Mouse (Mus musculus) hindbrain, embryonic 12.5 days (tissue): ENCODE measurements around the gene Taar6. TPM values are rescaled to one million over a fixed set of nuclear protein-coding genes. Genes with fewer than 3 reads are reported as not detected.

Source experiments
- ATAC-seq: fragments of 200-750 bp; cut with Nextera tagmentation; 2 replicates; pipeline ENCODE4 v1.8.0; 2017; ENCODE audit warnings: moderate TSS enrichment; ENCODE audit not compliant: low FRiP score
- H3K27ac ChIP-seq: fragments of 300-500 bp; sonication (generic); 2 replicates; pipeline ENCODE4 v1.5.1; 2016; ENCODE audit warnings: mild to moderate bottlenecking
- H3K27me3 ChIP-seq: fragments of 300-500 bp; sonication (generic); 2 replicates; pipeline ENCODE4 v1.6.1; 2016; ENCODE audit warnings: mild to moderate bottlenecking
- H3K36me3 ChIP-seq: fragments of 300-500 bp; sonication (generic); 2 replicates; pipeline ENCODE4 v1.6.1; 2016; ENCODE audit warnings: mild to moderate bottlenecking
- H3K4me1 ChIP-seq: fragments of 300-500 bp; sonication (generic); 2 replicates; pipeline ENCODE4 v1.6.1; 2016
- H3K4me2 ChIP-seq: fragments of 300-500 bp; sonication (generic); replicated peaks from 2 replicates; pipeline ENCODE4 v1.6.1; 2016; ENCODE audit warnings: mild to moderate bottlenecking
- H3K4me3 ChIP-seq: fragments of 300-500 bp; sonication (generic); 2 replicates; pipeline ENCODE4 v1.5.1; 2016; ENCODE audit warnings: mild to moderate bottlenecking
- H3K9ac ChIP-seq: fragments of 300-500 bp; sonication (generic); 2 replicates; pipeline ENCODE4 v1.6.1; 2016; ENCODE audit warnings: mild to moderate bottlenecking, moderate library complexity
- H3K9me3 ChIP-seq: fragments of 300-500 bp; sonication (generic); replicated peaks from 2 replicates; pipeline ENCODE4 v1.6.1; 2016; ENCODE audit warnings: mild to moderate bottlenecking
- WGBS: fragments of 180-500 bp; shearing (Covaris S2); methylation state at CpG from one replicate; pipeline ENCODE4 v1.1.7; 2016; 5-methylcytosine and 5-hydroxymethylcytosine counted together
- polyA plus RNA-seq: library from polyadenylated mRNA; unstranded; fragments of >200 nt; fragmentation: Nextera tagmentation; extraction: Ambion mirVana; gene quantifications from 2 replicates; pipeline ENCODE4 v1.2.1, GENCODE M21; 2016

The Taar6 gene
- polyA plus RNA-seq, result 0.41 TPM in 1 of 2 replicates, not detected in the other

DNA sequence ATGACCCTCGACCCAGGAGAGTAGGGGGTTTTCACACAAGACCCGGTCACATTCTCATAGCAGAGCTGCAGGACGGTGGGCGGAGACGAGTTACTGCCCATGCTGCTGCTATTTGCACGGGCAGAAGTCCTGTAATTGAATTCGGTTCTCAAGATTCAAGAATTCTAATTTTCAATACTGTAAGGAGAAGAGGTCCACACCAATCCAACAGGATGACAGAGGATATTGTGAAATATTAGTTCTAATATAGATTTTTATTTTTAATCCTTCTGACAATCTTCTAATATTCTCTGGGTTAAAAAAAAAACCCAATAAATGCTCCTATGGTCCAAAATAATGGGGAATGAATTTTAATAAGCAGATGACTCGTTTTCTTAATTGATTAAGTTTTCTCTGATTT is at the start of gene Taar6:
Gene Taar6, minus strand, starts transcription at position 101 of the 400 bp plus-strand sequence.
- H3K4me1 ChIP-seq, result no peaks in the 10 kb centered on the region
- H3K27me3 ChIP-seq, result no peaks in the 10 kb centered on the region
- ATAC-seq, result no peak
- H3K36me3 ChIP-seq, result no peaks in the 10 kb centered on the region
- no peak within 1 kb of the TSS for H3K27ac ChIP-seq
- no peaks in the 10 kb centered on the region for H3K9me3 ChIP-seq
- 65% methylated on average over 8 of the region's 8 CpGs for WGBS
- H3K4me2 ChIP-seq, result no peak within 1 kb of the TSS
- no peak within 1 kb of the TSS for H3K4me3 ChIP-seq
- no peak within 1 kb of the TSS for H3K9ac ChIP-seq

DNA sequence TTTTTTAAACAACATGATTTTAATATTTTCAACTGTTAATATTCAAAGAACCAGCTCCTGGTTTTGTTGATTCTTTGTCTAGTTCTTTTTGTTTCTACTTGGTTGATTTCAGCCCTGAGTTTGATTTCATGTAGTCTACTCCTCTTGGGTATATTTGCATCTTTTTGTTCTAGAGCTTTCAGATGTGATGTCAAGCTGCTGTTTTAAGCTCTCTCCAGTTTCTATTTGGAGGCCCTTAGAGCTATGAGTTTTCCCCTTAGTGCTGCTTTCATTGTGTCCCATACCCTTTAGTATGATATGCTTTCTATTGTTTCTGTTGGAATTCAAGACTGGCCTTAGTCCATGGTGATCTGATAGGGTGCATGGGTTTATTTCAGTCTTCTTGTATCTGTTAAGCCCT is 45.9 kb upstream of the Taar6 start:
- H3K4me2 ChIP-seq, result no peak overlapping the region
- H3K4me1 ChIP-seq, result no peaks in the 10 kb centered on the region
- no peak overlapping the region for H3K4me3 ChIP-seq
- H3K36me3 ChIP-seq, result no peaks in the 10 kb centered on the region
- H3K9ac ChIP-seq, result no peak overlapping the region
- H3K27me3 ChIP-seq, result no peaks in the 10 kb centered on the region
- H3K9me3 ChIP-seq, result no peaks in the 10 kb centered on the region
- no peak overlapping the region for H3K27ac ChIP-seq
- no peak for ATAC-seq

DNA sequence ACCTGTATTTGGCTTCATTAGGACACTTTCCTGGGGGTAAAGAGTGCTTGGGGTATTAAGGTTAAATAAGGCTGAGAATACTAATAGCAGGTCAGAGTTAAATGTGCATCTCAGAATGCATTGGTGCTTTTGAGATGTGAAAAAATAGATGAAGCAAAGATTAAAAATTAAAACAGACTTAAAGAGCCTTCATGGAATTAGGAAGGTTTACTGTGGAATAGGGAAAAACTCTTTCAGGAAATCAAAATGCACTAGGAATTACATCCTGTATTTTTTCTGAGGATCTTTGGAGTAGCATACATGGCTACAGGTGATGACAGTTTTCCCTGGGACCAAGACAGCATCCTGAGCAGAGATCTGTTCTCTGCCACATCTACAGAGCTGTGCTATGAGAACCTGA is 41.5 kb upstream of the Taar6 start, which contains the start of gene Taar7d:
Gene Taar7d, plus strand, starts transcription at position 301 of the 400 bp plus-strand sequence.
- Histone ChIP-seq H3K4me1 (no peaks in the 10 kb centered on the region), H3K4me2 (no peak within 1 kb of the TSS), H3K4me3 (no peak within 1 kb of the TSS), H3K27me3 (no peaks in the 10 kb centered on the region), H3K27ac (no peak within 1 kb of the TSS), H3K36me3 (no peaks in the 10 kb centered on the region), H3K9ac (no peak within 1 kb of the TSS), H3K9me3 (no peaks in the 10 kb centered on the region)
- ATAC-seq, result no peak

DNA sequence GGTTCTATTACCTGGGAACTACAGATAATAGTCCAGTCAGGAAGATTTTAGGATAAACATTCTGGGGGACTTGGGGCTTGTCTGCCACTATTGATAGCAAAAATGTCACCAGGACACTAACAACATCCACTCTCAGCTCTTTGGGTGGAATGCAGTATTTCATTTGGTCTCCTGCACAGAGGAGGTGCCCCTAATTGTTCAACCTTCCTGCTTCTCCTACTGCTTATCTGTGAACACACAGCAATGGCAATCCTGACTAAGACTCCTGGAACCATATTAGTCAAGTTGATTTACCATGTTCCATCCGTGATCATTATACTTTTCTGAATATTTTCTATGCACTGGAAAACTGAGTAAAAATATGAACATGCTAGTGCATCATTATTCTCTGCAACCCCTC is 22.7 kb upstream of the Taar6 start:
- no peak for ATAC-seq
- Histone ChIP-seq H3K27me3 (no peaks in the 10 kb centered on the region), H3K4me2 (no peak overlapping the region), H3K4me1 (no peaks in the 10 kb centered on the region), H3K27ac (no peak overlapping the region), H3K36me3 (no peaks in the 10 kb centered on the region), H3K9me3 (no peaks in the 10 kb centered on the region), H3K4me3 (no peak overlapping the region), H3K9ac (no peak overlapping the region)
- 76% methylated on average over 1 of the region's 1 CpGs for WGBS

DNA sequence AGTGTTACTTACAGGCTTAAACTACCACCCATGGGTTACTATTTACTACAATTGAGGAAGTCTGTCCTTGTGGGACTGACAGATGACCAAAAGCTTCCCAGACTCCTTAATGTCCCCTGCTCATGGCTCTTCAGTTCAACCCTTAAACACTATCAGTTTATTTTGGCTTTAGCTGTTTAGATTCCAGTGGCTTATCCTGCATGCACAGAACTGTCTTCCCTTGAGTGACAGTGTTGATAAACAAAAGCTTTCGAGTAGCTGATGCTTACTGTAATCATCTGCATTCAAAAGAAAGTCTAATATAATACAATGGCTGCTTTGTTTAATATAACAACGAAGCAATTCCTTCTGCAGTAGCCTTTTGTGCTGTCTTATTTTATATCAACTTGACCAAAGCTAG is 21.6 kb upstream of the Taar6 start:
- ATAC-seq, result no peak
- Histone ChIP-seq H3K9me3 (no peaks in the 10 kb centered on the region), H3K27me3 (no peaks in the 10 kb centered on the region), H3K9ac (no peak overlapping the region), H3K4me3 (no peak overlapping the region), H3K4me1 (no peaks in the 10 kb centered on the region), H3K27ac (no peak overlapping the region), H3K36me3 (no peaks in the 10 kb centered on the region), H3K4me2 (no peak overlapping the region)
- WGBS, result 59% methylated on average over 2 of the region's 2 CpGs

DNA sequence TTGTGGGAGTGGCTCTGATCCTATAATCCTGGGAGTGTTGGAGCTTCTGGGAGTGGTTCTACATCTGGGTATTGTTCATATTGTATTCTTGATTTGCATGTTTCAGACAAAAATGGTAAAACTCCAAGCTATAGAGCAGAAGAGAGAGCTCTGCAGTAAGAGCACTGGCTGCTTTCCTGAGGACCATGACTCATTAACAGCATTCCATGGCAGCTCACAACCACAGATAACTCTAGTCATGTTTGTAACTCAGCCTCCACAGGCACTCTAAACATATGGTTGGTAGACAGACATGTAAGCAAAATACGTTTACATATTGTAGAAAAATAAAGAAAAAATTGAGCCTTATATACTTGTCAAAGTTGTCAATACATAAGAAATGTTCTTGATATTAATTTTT is 21.0 kb upstream of the Taar6 start:
- no peaks in the 10 kb centered on the region for H3K27me3 ChIP-seq
- no peak for ATAC-seq

DNA sequence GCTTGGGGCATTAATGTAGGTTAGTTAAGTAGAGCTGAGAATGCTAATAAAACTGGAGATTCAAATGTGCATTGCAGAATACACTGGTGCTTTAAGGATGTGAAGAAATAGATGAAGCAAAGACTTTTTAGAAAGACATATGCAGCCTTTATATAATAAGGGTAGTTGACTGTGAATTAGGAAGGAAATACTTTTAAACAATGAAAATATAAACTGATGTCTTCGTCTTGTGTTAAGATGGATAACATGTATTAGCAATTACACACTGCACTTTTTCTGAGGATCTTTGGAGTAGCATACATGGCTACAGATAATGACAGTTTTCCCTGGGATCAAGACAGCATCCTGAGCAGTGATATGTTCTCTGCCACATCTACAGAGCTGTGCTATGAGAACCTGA is 14.2 kb upstream of the Taar6 start, which contains the start of gene Taar7b:
Gene Taar7b, plus strand, starts transcription at position 301 of the 400 bp plus-strand sequence.
- Histone ChIP-seq H3K4me2 (no peak within 1 kb of the TSS), H3K9me3 (no peaks in the 10 kb centered on the region), H3K36me3 (no peaks in the 10 kb centered on the region), H3K27ac (no peak within 1 kb of the TSS), H3K4me1 (no peaks in the 10 kb centered on the region), H3K27me3 (no peaks in the 10 kb centered on the region), H3K4me3 (no peak within 1 kb of the TSS), H3K9ac (no peak within 1 kb of the TSS)
- ATAC-seq, result no peak
- WGBS, result 94% methylated on average over 1 of the region's 1 CpGs

More for the DNA sequence above, 21.0 kb upstream of the Taar6 start:
- no peak overlapping the region for H3K4me3 ChIP-seq
- H3K9ac ChIP-seq, result no peak overlapping the region
- H3K4me2 ChIP-seq, result no peak overlapping the region
- WGBS, result 78% methylated on average over 1 of the region's 1 CpGs
- H3K36me3 ChIP-seq, result no peaks in the 10 kb centered on the region
- no peaks in the 10 kb centered on the region for H3K4me1 ChIP-seq
- no peak overlapping the region for H3K27ac ChIP-seq
- no peaks in the 10 kb centered on the region for H3K9me3 ChIP-seq

DNA sequence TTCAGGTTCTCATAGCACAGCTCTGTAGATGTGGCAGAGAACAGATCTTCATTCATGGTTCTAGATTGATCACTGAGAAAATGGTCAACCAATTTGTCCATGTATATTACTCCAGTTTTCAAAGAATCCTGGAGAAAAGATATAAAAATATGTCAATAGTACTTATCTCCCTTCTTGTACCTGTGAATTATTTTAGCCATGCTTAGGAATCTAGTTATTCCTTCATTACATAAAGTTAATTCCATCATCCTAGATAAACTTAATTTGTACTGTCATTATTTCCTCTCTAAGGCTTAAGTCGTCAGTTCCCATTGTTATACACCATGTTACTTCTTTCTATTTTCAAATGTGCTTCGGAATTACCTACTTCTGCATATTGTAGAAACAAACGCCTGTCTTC is 7.9 kb upstream of the Taar6 start, which contains the start of gene Taar7a:
Gene Taar7a, minus strand, starts transcription at position 101 of the 400 bp plus-strand sequence.
- Histone ChIP-seq H3K9me3 (no peaks in the 10 kb centered on the region), H3K9ac (no peak within 1 kb of the TSS), H3K27me3 (no peaks in the 10 kb centered on the region), H3K4me1 (no peaks in the 10 kb centered on the region), H3K36me3 (no peaks in the 10 kb centered on the region), H3K27ac (no peak within 1 kb of the TSS), H3K4me3 (no peak within 1 kb of the TSS), H3K4me2 (no peak within 1 kb of the TSS)
- ATAC-seq, result no peak
- 89% methylated on average over 3 of the region's 3 CpGs for WGBS

DNA sequence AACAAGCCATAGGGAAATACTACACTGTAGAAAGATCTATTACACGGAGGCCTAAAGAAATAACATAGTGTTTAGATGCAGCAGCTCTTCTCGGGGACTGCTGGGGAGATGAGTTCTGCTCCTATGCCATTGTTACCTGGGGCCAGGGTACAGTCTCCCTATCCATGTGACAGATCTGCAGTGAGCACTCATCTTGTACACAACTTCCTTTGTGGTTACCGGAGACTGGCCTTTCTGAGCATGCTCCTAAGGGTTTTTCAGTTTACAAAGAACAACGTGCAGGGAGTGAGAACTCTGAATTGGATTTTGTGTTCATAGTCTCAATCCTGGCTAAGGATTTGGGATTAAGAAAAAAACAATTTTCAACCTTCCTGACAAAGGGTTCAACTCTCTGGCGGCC is 973 bp upstream of the Taar6 start:
- Histone ChIP-seq H3K4me3 (no peak overlapping the region), H3K27ac (no peak overlapping the region), H3K9me3 (no peaks in the 10 kb centered on the region), H3K9ac (no peak overlapping the region), H3K4me2 (no peak overlapping the region), H3K27me3 (no peaks in the 10 kb centered on the region), H3K4me1 (no peaks in the 10 kb centered on the region), H3K36me3 (no peaks in the 10 kb centered on the region)
- no peak for ATAC-seq
- WGBS, result 88% methylated on average over 5 of the region's 5 CpGs

DNA sequence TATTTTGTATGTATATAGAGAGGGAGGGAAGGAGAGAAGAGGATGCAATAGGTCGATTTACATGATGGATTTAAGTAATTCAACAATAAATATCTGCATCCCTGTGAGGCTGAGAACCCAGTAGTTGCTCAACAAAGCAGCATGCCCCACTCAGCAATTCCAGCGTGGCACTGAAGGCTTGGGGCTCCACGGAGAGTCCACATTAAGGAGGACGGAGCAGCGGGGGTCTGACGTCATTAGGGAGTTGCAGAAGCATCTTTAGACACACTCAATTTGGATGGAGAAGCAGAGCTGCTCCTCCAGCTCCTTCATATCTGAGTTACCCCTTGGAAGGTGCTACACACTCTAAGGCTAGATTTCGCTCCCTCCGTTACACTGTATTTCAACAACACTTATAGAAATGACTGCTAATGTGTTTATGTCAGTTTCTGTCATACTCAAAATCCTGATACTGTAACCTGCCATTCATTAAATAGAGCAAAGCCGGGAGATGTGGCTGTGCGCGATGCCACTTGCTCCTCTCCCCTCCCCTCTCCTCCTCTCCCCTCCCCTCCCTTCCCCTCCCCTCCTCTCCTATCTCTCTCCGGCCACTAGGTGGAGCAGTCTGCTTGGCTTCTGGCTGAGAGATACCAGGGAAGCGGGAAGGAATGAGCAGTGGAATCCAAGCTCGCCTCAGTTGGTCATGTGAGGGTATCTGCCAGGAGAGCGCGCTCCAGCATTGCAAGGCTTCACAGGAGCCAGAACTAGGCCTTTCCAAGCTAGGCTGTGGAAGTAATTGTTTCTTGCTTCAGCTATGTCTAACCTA is 6.3 kb downstream of the Taar6 start:
- Histone ChIP-seq H3K9ac (no peak overlapping the region), H3K27ac (no peak overlapping the region), H3K36me3 (no peaks in the 10 kb centered on the region), H3K4me3 (no peak overlapping the region), H3K4me1 (no peaks in the 10 kb centered on the region), H3K27me3 (0 out of 2 replicates have a peak, but pooled peaks cover 3% of the 10 kb centered on the region), H3K4me2 (no peak overlapping the region), H3K9me3 (no peaks in the 10 kb centered on the region)
- WGBS, result 41% methylated on average over 16 of the region's 16 CpGs
- ATAC-seq, result peak; percentile 75

DNA sequence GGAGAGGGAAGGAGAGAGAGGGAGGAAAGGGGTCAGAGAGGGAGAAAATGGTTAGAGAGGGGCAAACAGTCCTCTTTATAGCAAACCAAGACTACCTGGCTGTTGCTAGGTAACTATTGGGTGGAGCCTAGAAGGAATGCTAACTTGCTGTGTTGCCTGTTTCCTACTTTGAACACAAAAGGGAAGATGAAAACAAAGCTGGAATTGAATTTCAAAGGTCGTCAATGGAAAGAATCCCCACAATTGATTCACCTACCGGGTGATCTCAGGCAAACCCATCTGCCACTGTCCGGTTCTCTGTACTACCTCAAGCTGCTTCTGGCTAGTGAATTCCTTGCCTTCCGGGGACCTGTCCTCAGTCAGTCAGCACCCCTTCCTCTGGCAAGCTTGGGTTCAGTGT is 7.5 kb downstream of the Taar6 start:
- Histone ChIP-seq H3K4me3 (no peak overlapping the region), H3K9ac (no peak overlapping the region), H3K36me3 (no peaks in the 10 kb centered on the region), H3K27ac (no peak overlapping the region), H3K27me3 (0 out of 2 replicates have a peak, but pooled peaks cover 3% of the 10 kb centered on the region), H3K9me3 (no peaks in the 10 kb centered on the region), H3K4me1 (no peaks in the 10 kb centered on the region), H3K4me2 (no peak overlapping the region)
- ATAC-seq, result no peak
- 38% methylated on average over 4 of the region's 4 CpGs for WGBS

DNA sequence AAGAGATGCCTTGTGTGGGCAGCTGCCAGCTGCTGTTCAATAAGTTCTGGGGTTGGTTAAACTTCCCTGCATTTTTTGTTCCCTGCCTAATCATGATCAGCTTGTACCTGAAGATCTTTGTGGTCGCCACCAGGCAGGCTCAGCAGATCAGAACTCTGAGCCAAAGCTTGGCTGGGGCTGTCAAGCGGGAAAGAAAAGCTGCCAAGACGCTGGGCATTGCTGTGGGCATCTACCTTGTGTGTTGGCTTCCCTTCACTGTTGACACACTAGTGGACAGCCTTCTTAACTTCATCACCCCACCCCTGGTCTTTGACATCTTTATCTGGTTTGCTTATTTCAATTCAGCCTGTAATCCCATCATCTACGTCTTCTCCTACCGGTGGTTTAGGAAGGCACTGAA is 14.2 kb downstream of the Taar6 start:
- no peaks in the 10 kb centered on the region for H3K36me3 ChIP-seq
- ATAC-seq, result no peak
- H3K4me2 ChIP-seq, result no peak overlapping the region
- WGBS, result 81% methylated on average over 5 of the region's 5 CpGs
- no peaks in the 10 kb centered on the region for H3K9me3 ChIP-seq
- H3K4me1 ChIP-seq, result no peaks in the 10 kb centered on the region
- no peaks in the 10 kb centered on the region for H3K27me3 ChIP-seq
- H3K9ac ChIP-seq, result no peak overlapping the region
- H3K4me3 ChIP-seq, result no peak overlapping the region
- H3K27ac ChIP-seq, result no peak overlapping the region

DNA sequence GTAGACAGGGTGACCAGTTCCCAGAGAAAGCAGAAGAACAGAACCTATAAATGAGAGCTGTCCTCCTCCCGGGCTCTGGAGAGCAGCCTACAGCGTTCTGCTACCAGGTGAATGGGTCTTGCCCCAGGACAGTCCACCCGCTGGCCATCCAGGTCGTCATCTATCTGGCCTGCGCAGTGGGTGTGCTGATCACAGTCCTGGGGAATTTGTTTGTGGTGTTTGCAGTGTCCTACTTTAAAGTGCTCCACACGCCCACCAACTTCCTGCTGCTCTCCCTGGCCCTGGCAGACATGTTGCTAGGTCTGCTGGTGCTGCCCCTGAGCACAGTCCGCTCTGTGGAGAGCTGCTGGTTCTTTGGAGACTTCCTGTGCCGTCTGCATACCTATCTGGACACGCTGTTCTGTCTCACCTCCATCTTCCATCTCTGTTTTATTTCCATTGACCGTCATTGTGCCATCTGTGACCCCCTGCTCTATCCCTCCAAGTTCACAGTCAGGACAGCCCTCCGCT is 14.7 kb downstream of the Taar6 start, which contains the start of gene Taar5:
Gene Taar5, plus strand, starts transcription at position 51 of the 510 bp plus-strand sequence.
- Histone ChIP-seq H3K27me3 (no peaks in the 10 kb centered on the region), H3K36me3 (no peaks in the 10 kb centered on the region), H3K9me3 (no peaks in the 10 kb centered on the region), H3K9ac (no peak within 1 kb of the TSS), H3K4me3 (no peak within 1 kb of the TSS), H3K4me2 (no peak within 1 kb of the TSS), H3K27ac (no peak within 1 kb of the TSS), H3K4me1 (no peaks in the 10 kb centered on the region)
- no peak for ATAC-seq
- 88% methylated on average over 11 of the region's 11 CpGs for WGBS
